Comparison of ENCODE assay signal across 16 mouse cellular contexts in genomic region chr11:42319521-42319920, GRCm38 (mm10).
DNase-seq lines count a peak whose midpoint lies in the region; ATAC-seq lines count a peak whose summit lies in the region.
"Had no signal": no experiment of that assay in that cellular context is flagged by ENCODE, and none has a peak within 500 bp of the region (broad histone marks: within the 10 kb centered on the region; RNA-seq: fewer than 3 reads in every experiment).

No protein-coding gene starts in this region.

- DNase-seq in cerebellum, postnatal 10 days = no peak
- peak; percentile 41 for DNase-seq in cerebellum, adult 8-10 months
- DNase-seq in cerebellum, adult 11 months = no peak
- DNase-seq in cerebellum, adult 9-11 months = peak; percentile 42
- no peak for DNase-seq in cerebellum, postnatal 4 days (ENCODE audit: low spot score in 2 of 2)
- DNase-seq: adrenal gland, adult 8-10 months; adrenal gland, postnatal 14 days; adrenal gland, postnatal 36 days; B cell, adult 2 months; embryo, embryonic 11 days; forebrain, postnatal 0 days had no signal

- 0 out of 2 replicates have a peak, but pooled peaks have one; percentile 10 for ATAC-seq in cerebellum, adult (ENCODE audit: insufficient number of reproducible peaks, low FRiP score, low TSS enrichment)
- ATAC-seq: activated CD4-positive, CD25-positive, alpha-beta regulatory T cell, adult 4 months; CD4-positive, CD25-positive, alpha-beta regulatory T cell, adult 4 months; forebrain, embryonic 15.5 days; forebrain, postnatal 0 days; Patski had no signal

Comparison
In these comparisons a context has a peak if more than half of its experiments do, and no peak if none do; other contexts are left out.
1. DNase-seq: peak in cerebellum, adult 8-10 months (single experiment) and cerebellum, adult 9-11 months (single experiment); none in cerebellum, postnatal 10 days (0 of 2), cerebellum, adult 11 months (single experiment) and cerebellum, postnatal 4 days (0 of 2).